Mouse (Mus musculus) bone marrow macrophage, adult 2 months (primary cell): ENCODE results near the gene Olfr1261.

Experiments
- CTCF ChIP-seq: IDR thresholded peaks from 2 replicates; pipeline ENCODE4 v1.5.1; 2012; ENCODE audit warnings: low read depth, mild to moderate bottlenecking, low read length, moderate library complexity
- POLR2A ChIP-seq: IDR thresholded peaks from 2 replicates; pipeline ENCODE4 v1.6.1; 2012; ENCODE audit warnings: mild to moderate bottlenecking, low read depth, low read length, borderline replicate concordance

GRCm38 (mm10) chr2:89948564-89948963 is 42.5 kb upstream of the Olfr1261 start, which contains the start of gene Olfr1259:
- TF ChIP-seq CTCF, result no peak
- no peak for TF ChIP-seq POLR2A
